Mouse (Mus musculus): ENCODE measurements around the gene Sap25. TPM values are rescaled to one million over a fixed set of nuclear protein-coding genes. Genes with fewer than 3 reads are reported as not detected.

Sap25 gene
- polyA plus RNA-seq, 1 experiment from 2014 or later: 6.2 TPM

DNA sequence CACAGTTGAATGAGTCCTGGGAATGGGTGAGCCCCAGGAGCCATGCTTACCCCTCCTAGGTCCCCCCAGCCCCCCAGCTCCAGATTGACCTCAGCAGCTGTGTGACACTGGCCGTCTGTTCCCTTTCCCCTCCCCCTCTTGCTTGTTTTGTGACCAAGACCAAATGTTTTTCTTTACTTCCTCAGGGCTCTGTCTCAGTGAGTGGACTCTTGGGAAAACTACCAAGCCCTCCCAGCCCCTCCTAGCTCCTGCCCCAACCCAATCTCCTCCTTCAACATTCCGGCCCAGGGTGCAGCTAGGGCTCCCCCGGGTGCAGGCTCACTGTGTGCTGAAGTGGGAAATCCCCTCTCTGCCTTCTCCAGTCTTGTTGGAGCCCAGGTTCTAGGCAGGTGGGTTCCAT lies 10.5 kb upstream of the Sap25 start:
- Histone ChIP-seq H3K9ac (ENCODE audit: low read length) (peak overlapping the region; percentile 89), H3K9me3 (replicated peaks; ENCODE audit: control insufficient read depth, low read length) (no peaks in the 10 kb centered on the region), H3K27me3 (ENCODE audit: control insufficient read depth, insufficient read depth, low read length) (no peaks in the 10 kb centered on the region), H3K4me1 (ENCODE audit: control insufficient read depth, insufficient read depth, low read length) (peaks cover 25% of the 10 kb centered on the region), H3K27ac (ENCODE audit: low read length) (peak overlapping the region; percentile 91), H3K4me2 (ENCODE audit: low read depth, low read length) (peak overlapping the region; percentile 91), H3K36me3 (ENCODE audit: control insufficient read depth, insufficient read depth) (peaks cover 11% of the 10 kb centered on the region), H3K4me3 (ENCODE audit: low read length) (peak overlapping the region; percentile 84)
- no peak for ATAC-seq (replicated peaks; ENCODE audit: extremely low read depth, insufficient read depth, low FRiP score)
- 29% methylated on average over 3 of the region's 3 CpGs for WGBS

DNA sequence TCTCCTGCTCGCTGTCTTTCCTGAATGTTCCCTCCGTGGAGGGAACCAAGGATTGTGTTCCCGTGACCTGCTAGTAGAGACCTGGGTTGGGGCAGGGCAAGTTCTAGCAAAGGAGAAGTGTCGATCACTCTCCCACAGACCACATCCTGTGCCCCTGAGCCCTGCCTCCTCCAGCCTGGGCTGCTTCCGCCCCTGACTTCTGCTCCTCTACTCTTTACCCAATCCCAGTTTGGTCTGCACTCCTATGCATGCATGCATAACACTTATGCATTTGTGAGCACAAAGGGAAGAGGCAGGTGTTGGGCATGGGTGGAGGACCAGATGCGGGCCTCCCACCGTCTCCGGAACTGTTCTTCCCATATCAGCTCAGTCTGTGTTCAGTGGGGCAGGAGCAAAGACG lies 10.0 kb upstream of the Sap25 start:
- peaks cover 15% of the 10 kb centered on the region for H3K36me3 ChIP-seq (ENCODE audit: control insufficient read depth, insufficient read depth)
- H3K4me1 ChIP-seq (ENCODE audit: control insufficient read depth, insufficient read depth, low read length): peaks cover 25% of the 10 kb centered on the region
- H3K4me2 ChIP-seq (ENCODE audit: low read depth, low read length): peak overlapping the region; percentile 91
- H3K27me3 ChIP-seq (ENCODE audit: control insufficient read depth, insufficient read depth, low read length): no peaks in the 10 kb centered on the region
- peak overlapping the region; percentile 89 for H3K9ac ChIP-seq (ENCODE audit: low read length)
- peak overlapping the region; percentile 91 for H3K27ac ChIP-seq (ENCODE audit: low read length)
- peak overlapping the region; percentile 84 for H3K4me3 ChIP-seq (ENCODE audit: low read length)
- ATAC-seq (replicated peaks; ENCODE audit: extremely low read depth, insufficient read depth, low FRiP score): no peak
- WGBS: 46% methylated on average over 9 of the region's 9 CpGs
- no peaks in the 10 kb centered on the region for H3K9me3 ChIP-seq (replicated peaks; ENCODE audit: control insufficient read depth, low read length)

DNA sequence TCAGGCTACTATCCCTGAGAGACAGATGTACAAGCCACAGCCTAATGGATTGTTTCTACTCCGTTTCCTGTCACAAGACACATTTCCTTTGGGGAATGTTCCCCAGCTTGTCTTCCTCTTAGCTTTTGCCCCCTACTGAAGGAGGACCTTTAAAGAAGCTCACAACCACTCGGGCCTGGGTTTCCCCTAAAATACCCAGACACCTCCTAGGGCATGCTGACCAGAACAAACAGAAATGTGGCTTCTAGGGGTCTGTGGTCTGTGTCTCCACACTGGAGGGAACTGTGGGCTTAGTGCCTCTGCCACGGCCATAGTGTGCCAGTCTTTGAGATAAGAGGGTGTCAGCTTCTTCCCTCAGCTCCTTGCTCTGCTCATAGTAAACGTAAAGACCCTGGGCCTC lies 9.5 kb upstream of the Sap25 start:
- 36% methylated on average over 4 of the region's 4 CpGs for WGBS
- no peaks in the 10 kb centered on the region for H3K9me3 ChIP-seq (replicated peaks; ENCODE audit: control insufficient read depth, low read length)
- H3K36me3 ChIP-seq (ENCODE audit: control insufficient read depth, insufficient read depth): peaks cover 19% of the 10 kb centered on the region
- H3K9ac ChIP-seq (ENCODE audit: low read length): peak overlapping the region; percentile 89
- no peak for ATAC-seq (replicated peaks; ENCODE audit: extremely low read depth, insufficient read depth, low FRiP score)
- peak overlapping the region; percentile 91 for H3K27ac ChIP-seq (ENCODE audit: low read length)
- peak overlapping the region; percentile 91 for H3K4me2 ChIP-seq (ENCODE audit: low read depth, low read length)
- peaks cover 25% of the 10 kb centered on the region for H3K4me1 ChIP-seq (ENCODE audit: control insufficient read depth, insufficient read depth, low read length)
- no peaks in the 10 kb centered on the region for H3K27me3 ChIP-seq (ENCODE audit: control insufficient read depth, insufficient read depth, low read length)
- peak overlapping the region; percentile 84 for H3K4me3 ChIP-seq (ENCODE audit: low read length)

DNA sequence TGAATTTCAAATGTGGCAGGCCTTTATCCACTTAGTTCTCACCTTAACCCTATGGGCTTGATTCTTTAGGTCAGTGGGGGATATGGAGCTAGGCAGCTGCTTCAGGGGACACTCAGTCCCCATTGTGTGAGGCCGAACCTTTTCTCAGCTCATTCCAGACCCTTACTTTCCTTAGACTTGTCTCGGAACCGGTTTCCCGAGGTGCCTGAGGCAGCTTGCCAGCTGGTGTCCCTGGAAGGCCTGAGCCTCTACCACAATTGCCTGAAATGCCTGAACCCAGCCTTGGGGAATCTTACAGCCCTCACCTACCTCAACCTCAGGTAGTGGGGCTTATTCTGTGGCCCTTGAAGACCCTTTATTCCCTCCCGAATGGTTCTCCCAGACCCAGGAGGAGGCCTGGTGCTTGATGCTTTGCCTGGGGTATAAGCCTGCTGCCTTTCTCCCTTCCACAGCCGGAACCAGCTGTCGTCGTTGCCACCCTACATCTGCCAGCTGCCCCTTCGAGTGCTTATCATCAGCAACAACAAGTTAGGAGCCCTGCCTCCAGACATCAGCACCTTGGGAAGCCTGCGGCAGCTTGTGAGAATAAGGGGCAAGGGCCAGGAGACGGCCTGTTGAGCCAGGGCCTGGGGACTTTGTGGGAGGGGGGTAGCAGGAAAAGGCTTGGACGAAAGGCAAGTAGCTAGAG lies 7.6 kb upstream of the Sap25 start:
- Histone ChIP-seq H3K4me3 (ENCODE audit: low read length) (no peak overlapping the region), H3K9ac (ENCODE audit: low read length) (no peak overlapping the region), H3K27me3 (ENCODE audit: control insufficient read depth, insufficient read depth, low read length) (no peaks in the 10 kb centered on the region), H3K4me1 (ENCODE audit: control insufficient read depth, insufficient read depth, low read length) (peaks cover 22% of the 10 kb centered on the region), H3K9me3 (replicated peaks; ENCODE audit: control insufficient read depth, low read length) (no peaks in the 10 kb centered on the region), H3K27ac (ENCODE audit: low read length) (no peak overlapping the region), H3K36me3 (ENCODE audit: control insufficient read depth, insufficient read depth) (peaks cover 38% of the 10 kb centered on the region), H3K4me2 (ENCODE audit: low read depth, low read length) (no peak overlapping the region)
- ATAC-seq (replicated peaks; ENCODE audit: extremely low read depth, insufficient read depth, low FRiP score): no peak
- WGBS: 66% methylated on average over 12 of the region's 12 CpGs

DNA sequence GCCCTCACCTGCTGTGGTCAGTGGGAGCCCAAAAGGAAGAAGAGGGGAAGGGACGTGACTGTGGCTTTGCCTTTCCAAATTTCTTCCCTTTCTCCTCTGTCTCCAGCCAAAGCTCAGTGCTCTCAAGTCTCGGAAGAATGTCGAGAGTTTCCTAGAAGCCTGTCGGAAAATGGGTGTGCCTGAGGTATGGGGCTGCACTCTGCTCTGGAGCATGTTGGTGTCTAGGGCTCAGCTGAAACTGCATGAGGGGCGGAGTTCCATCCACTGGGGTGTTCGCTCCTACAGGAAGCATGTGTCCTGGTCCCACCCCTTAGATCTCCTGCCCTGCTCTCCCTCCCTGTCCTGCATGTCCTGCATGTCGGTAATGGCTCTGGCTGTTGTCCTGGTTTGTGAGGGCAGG lies 1.7 kb upstream of the Sap25 start:
- Histone ChIP-seq H3K36me3 (ENCODE audit: control insufficient read depth, insufficient read depth) (peaks cover 64% of the 10 kb centered on the region), H3K27ac (ENCODE audit: low read length) (no peak overlapping the region), H3K27me3 (ENCODE audit: control insufficient read depth, insufficient read depth, low read length) (peaks cover 7% of the 10 kb centered on the region), H3K9ac (ENCODE audit: low read length) (no peak overlapping the region), H3K4me2 (ENCODE audit: low read depth, low read length) (no peak overlapping the region), H3K4me3 (ENCODE audit: low read length) (no peak overlapping the region), H3K9me3 (replicated peaks; ENCODE audit: control insufficient read depth, low read length) (no peaks in the 10 kb centered on the region), H3K4me1 (ENCODE audit: control insufficient read depth, insufficient read depth, low read length) (peaks cover 3% of the 10 kb centered on the region; the same call in 1 of the 2 replicates)
- ATAC-seq (replicated peaks; ENCODE audit: extremely low read depth, insufficient read depth, low FRiP score): no peak
- WGBS: 63% methylated on average over 7 of the region's 7 CpGs

DNA sequence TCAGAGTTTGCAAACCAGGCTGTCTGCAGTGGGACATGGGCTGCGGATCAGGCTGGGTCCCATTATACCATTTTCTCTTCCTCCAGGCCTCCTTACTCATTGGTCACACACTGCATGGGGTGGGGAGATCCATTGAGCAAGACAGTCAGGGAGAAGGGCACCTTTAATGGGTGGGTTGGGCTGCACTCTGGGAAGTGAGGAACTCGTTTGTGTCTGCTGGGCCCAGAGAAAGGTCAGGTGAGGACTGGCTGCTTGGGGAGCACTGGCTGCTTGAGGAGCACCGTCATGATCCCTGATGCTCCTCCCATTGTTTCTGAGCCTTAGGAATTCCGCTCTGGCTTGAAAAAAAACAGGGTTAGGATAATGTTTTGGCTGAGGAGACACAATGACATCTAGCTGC lies 1.8 kb downstream of the Sap25 start:
- Histone ChIP-seq H3K27ac (ENCODE audit: low read length) (no peak overlapping the region), H3K36me3 (ENCODE audit: control insufficient read depth, insufficient read depth) (peaks cover 37% of the 10 kb centered on the region), H3K4me2 (ENCODE audit: low read depth, low read length) (no peak overlapping the region), H3K27me3 (ENCODE audit: control insufficient read depth, insufficient read depth, low read length) (peaks cover 25% of the 10 kb centered on the region), H3K4me3 (ENCODE audit: low read length) (no peak overlapping the region), H3K9ac (ENCODE audit: low read length) (no peak overlapping the region), H3K9me3 (replicated peaks; ENCODE audit: control insufficient read depth, low read length) (no peaks in the 10 kb centered on the region), H3K4me1 (ENCODE audit: control insufficient read depth, insufficient read depth, low read length) (peaks cover 9% of the 10 kb centered on the region; the same call in 1 of the 2 replicates)
- ATAC-seq (replicated peaks; ENCODE audit: extremely low read depth, insufficient read depth, low FRiP score): no peak
- 66% methylated on average over 4 of the region's 4 CpGs for WGBS

DNA sequence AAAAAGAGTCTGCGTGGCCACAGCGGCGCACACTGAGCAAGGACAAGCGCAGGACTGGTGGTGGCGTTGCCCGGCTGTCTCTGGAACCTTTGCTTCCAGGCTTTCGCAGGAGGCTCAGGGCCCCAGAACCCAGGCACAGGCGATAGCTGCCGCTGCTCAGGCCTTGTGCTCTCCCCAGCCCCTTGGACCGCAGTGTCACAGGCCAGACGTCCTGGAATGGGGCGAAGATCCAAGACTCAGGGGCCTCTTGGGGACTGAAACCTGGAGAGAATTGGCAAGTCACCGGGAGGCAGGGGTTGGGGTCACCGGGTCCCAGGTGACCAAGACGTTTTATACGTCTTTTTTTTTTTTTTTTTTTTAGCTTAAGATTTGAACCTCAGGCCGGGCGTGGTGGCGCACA lies 3.4 kb downstream of the Sap25 start:
- ATAC-seq (replicated peaks; ENCODE audit: extremely low read depth, insufficient read depth, low FRiP score): no peak
- 45% methylated on average over 19 of the region's 19 CpGs for WGBS
- H3K4me3 ChIP-seq (ENCODE audit: low read length): no peak overlapping the region
- no peak overlapping the region for H3K27ac ChIP-seq (ENCODE audit: low read length)
- H3K4me2 ChIP-seq (ENCODE audit: low read depth, low read length): no peak overlapping the region
- peaks cover 25% of the 10 kb centered on the region for H3K27me3 ChIP-seq (ENCODE audit: control insufficient read depth, insufficient read depth, low read length)
- H3K9ac ChIP-seq (ENCODE audit: low read length): no peak overlapping the region
- H3K4me1 ChIP-seq (ENCODE audit: control insufficient read depth, insufficient read depth, low read length): peaks cover 9% of the 10 kb centered on the region; the same call in 1 of the 2 replicates
- no peaks in the 10 kb centered on the region for H3K9me3 ChIP-seq (replicated peaks; ENCODE audit: control insufficient read depth, low read length)
- peaks cover 23% of the 10 kb centered on the region; the same call in 1 of the 2 replicates for H3K36me3 ChIP-seq (ENCODE audit: control insufficient read depth, insufficient read depth)

DNA sequence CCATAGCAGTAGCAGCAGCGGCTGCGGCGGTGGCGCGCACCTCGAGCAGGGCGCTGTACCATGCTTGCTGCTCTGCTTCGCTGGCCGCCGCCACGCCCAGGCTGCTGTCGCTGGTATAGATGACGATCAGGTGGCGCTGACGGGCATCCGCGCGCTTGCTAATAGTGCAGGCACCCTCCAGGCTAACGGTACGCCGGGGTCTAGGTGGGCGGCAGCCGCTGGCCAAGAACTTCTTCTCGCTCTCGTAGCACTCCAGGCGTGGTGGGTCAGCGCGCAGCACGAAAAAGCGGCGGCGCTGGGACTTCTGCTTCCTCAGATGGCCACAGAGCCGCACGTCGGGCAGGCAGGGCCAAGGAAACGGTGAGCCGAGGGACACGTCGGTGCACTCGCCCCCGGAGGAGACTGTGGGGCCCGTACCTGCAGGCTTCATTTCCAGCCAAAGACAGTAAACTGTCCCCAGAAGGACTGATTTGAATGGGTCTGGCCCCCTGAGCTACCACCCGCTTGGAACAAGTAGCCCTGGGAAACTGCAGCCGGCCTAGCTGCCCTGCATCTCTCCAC lies 4.0 kb downstream of the Sap25 start:
- 2% methylated on average over 44 of the region's 44 CpGs for WGBS
- Histone ChIP-seq H3K9me3 (replicated peaks; ENCODE audit: control insufficient read depth, low read length) (no peaks in the 10 kb centered on the region), H3K27ac (ENCODE audit: low read length) (no peak overlapping the region), H3K9ac (ENCODE audit: low read length) (peak overlapping the region; percentile 26), H3K36me3 (ENCODE audit: control insufficient read depth, insufficient read depth) (peaks cover 18% of the 10 kb centered on the region; the same call in 1 of the 2 replicates), H3K4me3 (ENCODE audit: low read length) (peak overlapping the region; percentile 51), H3K4me2 (ENCODE audit: low read depth, low read length) (peak overlapping the region; percentile 66), H3K27me3 (ENCODE audit: control insufficient read depth, insufficient read depth, low read length) (peaks cover 25% of the 10 kb centered on the region), H3K4me1 (ENCODE audit: control insufficient read depth, insufficient read depth, low read length) (peaks cover 9% of the 10 kb centered on the region; the same call in 1 of the 2 replicates)
- ATAC-seq (replicated peaks; ENCODE audit: extremely low read depth, insufficient read depth, low FRiP score): no peak

DNA sequence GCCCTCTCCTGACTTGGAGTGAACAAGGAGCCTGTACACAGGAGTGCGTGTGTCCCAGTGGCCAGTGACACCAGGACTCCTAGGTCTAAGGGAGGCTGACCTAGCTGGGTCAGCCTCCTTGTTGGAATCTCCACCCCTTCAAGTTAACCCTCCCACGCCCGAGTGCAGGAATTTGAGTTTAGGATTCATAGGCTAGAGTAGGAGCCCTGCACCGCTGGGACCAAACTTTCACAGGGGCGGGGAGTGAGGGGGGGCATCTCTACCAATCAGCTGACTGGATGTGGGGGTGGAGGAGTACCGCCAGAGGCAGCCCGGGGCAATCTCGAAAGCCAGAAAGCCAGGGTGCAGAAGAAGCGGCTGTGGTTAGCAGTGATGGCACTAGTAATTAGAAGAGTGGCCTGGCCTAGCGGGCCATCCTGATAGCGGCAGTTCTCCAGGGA lies 4.5 kb downstream of the Sap25 start, which contains the start of gene Irs3:
Gene Irs3 (minus strand): TSS at position 63 of the 440 bp plus-strand sequence.
- peak within 1 kb of the TSS; percentile 51 for H3K4me3 ChIP-seq (ENCODE audit: low read length)
- H3K4me2 ChIP-seq (ENCODE audit: low read depth, low read length): peak within 1 kb of the TSS; percentile 66
- no peaks in the 10 kb centered on the region for H3K9me3 ChIP-seq (replicated peaks; ENCODE audit: control insufficient read depth, low read length)
- no peak within 1 kb of the TSS for H3K27ac ChIP-seq (ENCODE audit: low read length)
- ATAC-seq (replicated peaks; ENCODE audit: extremely low read depth, insufficient read depth, low FRiP score): no peak
- H3K36me3 ChIP-seq (ENCODE audit: control insufficient read depth, insufficient read depth): peaks cover 13% of the 10 kb centered on the region; the same call in 1 of the 2 replicates
- peak within 1 kb of the TSS; percentile 26 for H3K9ac ChIP-seq (ENCODE audit: low read length)
- WGBS: 24% methylated on average over 11 of the region's 11 CpGs
- peaks cover 25% of the 10 kb centered on the region for H3K27me3 ChIP-seq (ENCODE audit: control insufficient read depth, insufficient read depth, low read length)
- peaks cover 8% of the 10 kb centered on the region; the same call in 1 of the 2 replicates for H3K4me1 ChIP-seq (ENCODE audit: control insufficient read depth, insufficient read depth, low read length)
